Mouse (Mus musculus) kidney, postnatal 0 days (tissue): Measurements from ENCODE around the gene Zbtb11. TPM values are rescaled to one million over a fixed set of nuclear protein-coding genes. Genes with fewer than 3 reads are reported as not detected.

Experiments
- ATAC-seq: fragments of 200-750 bp; cut with Nextera tagmentation; replicated peaks from 2 replicates; pipeline ENCODE4 v1.8.0; 2017; ENCODE audit warnings: low read depth, moderate number of reproducible peaks, moderate TSS enrichment, moderate library complexity; ENCODE audit not compliant: low FRiP score
- DNase-seq: peaks from one replicate; pipeline ENCODE4 v3.0.0-alpha.2; 2016; ENCODE audit warnings: low spot score
- H3K27ac ChIP-seq: fragments of 300-500 bp; sonication (generic); 2 replicates; pipeline ENCODE4 v1.5.1; 2014; ENCODE audit warnings: mild to moderate bottlenecking
- H3K27me3 ChIP-seq: fragments of 300-500 bp; sonication (generic); 2 replicates; pipeline ENCODE4 v1.6.1; 2014; ENCODE audit warnings: low read length, mixed read lengths; ENCODE audit not compliant: insufficient read depth
- H3K36me3 ChIP-seq: fragments of 300-500 bp; sonication (generic); 2 replicates; pipeline ENCODE4 v1.6.1; 2014; ENCODE audit warnings: low read length, mixed read lengths; ENCODE audit not compliant: insufficient read depth
- H3K4me1 ChIP-seq: fragments of 300-500 bp; sonication (generic); replicated peaks from 2 replicates; pipeline ENCODE4 v1.6.1; 2014; ENCODE audit warnings: antibody characterized with exemption, low read length, mixed read lengths; ENCODE audit not compliant: insufficient read depth
- H3K4me2 ChIP-seq: fragments of 300-500 bp; sonication (generic); 2 replicates; pipeline ENCODE4 v1.6.1; 2014; ENCODE audit warnings: mild to moderate bottlenecking, low read length, moderate library complexity, mixed read lengths
- H3K4me3 ChIP-seq: fragments of 300-500 bp; sonication (generic); replicated peaks from 2 replicates; pipeline ENCODE4 v1.5.1; 2014; ENCODE audit warnings: low read depth, low read length
- H3K9ac ChIP-seq: fragments of 300-500 bp; sonication (generic); 2 replicates; pipeline ENCODE4 v1.6.1; 2014; ENCODE audit warnings: low read depth, low read length
- H3K9me3 ChIP-seq: fragments of 300-500 bp; sonication (generic); replicated peaks from 2 replicates; pipeline ENCODE4 v1.6.1; 2016; ENCODE audit warnings: low read length, inconsistent platforms, mixed read lengths
- CTCF ChIP-seq: IDR thresholded peaks from 2 replicates; pipeline ENCODE4 v1.5.1; 2016; ENCODE audit warnings: antibody characterized with exemption, low read depth, mild to moderate bottlenecking, moderate library complexity
- WGBS: fragments of 180-500 bp; shearing (Covaris S2); extraction: QIAGEN DNeasy Blood & Tissue Kit; methylation state at CpG from one replicate; pipeline ENCODE4 v1.1.7; 2014; 5-methylcytosine and 5-hydroxymethylcytosine counted together
- polyA plus RNA-seq: library from polyadenylated mRNA; unstranded; fragments of >200 nt; fragmentation: Nextera tagmentation; extraction: Ambion mirVana; gene quantifications from 2 replicates; pipeline ENCODE4 v1.2.1, GENCODE M21; 2015

Gene Zbtb11
- polyA plus RNA-seq, 1 experiment from 2014 or later = 12.1 TPM

GRCm38 (mm10) chr16:55967221-55967620, 6.5 kb upstream of the Zbtb11 start:
- ATAC-seq (no peak), DNase-seq (no peak)
- no peak overlapping the region for H3K27ac ChIP-seq
- H3K36me3 ChIP-seq = peaks cover 21% of the 10 kb centered on the region
- H3K9me3 ChIP-seq = no peaks in the 10 kb centered on the region
- peak overlapping the region; percentile 95 for H3K9ac ChIP-seq
- no peaks in the 10 kb centered on the region for H3K27me3 ChIP-seq
- peak overlapping the region; percentile 83 for H3K4me2 ChIP-seq
- no peaks in the 10 kb centered on the region for H3K4me1 ChIP-seq
- 8% methylated on average over 1 of the region's 1 CpGs for WGBS
- TF ChIP-seq CTCF = no peak
- H3K4me3 ChIP-seq = peak overlapping the region; percentile 91

- H3K36me3 ChIP-seq = peaks cover 21% of the 10 kb centered on the region
- H3K4me1 ChIP-seq = 0 out of 2 replicates have a peak, but pooled peaks cover 2% of the 10 kb centered on the region
- no peaks in the 10 kb centered on the region for H3K27me3 ChIP-seq
- DNase-seq = peak; percentile 74
- H3K27ac ChIP-seq = no peak overlapping the region
- TF ChIP-seq CTCF = peak; percentile 69
- H3K4me3 ChIP-seq = no peak overlapping the region
- no peaks in the 10 kb centered on the region for H3K9me3 ChIP-seq
- 60% methylated on average over 3 of the region's 3 CpGs for WGBS
- no peak overlapping the region for H3K9ac ChIP-seq
- H3K4me2 ChIP-seq = no peak overlapping the region
- no peak for ATAC-seq
Observed at GRCm38 (mm10) chr16:55969147-55969546, 4.5 kb upstream of the Zbtb11 start.

- 0 out of 2 replicates have a peak, but pooled peaks cover 2% of the 10 kb centered on the region for H3K4me1 ChIP-seq
- ATAC-seq = no peak
Observed at GRCm38 (mm10) chr16:55970416-55970815, 3.3 kb upstream of the Zbtb11 start.

GRCm38 (mm10) chr16:55971735-55972615, 1.7 kb upstream of the Zbtb11 start:
- DNase-seq (no peak), ATAC-seq (no peak)
- 0 out of 2 replicates have a peak, but pooled peaks cover 2% of the 10 kb centered on the region for H3K4me1 ChIP-seq
- H3K9ac ChIP-seq = no peak overlapping the region
- H3K27ac ChIP-seq = no peak overlapping the region
- H3K27me3 ChIP-seq = no peaks in the 10 kb centered on the region
- peaks cover 21% of the 10 kb centered on the region for H3K36me3 ChIP-seq
- no peak overlapping the region for H3K4me2 ChIP-seq
- 0 out of 2 replicates have a peak, but pooled peaks have one; percentile 24 for TF ChIP-seq CTCF
- WGBS = 77% methylated on average over 6 of the region's 6 CpGs
- no peak overlapping the region for H3K4me3 ChIP-seq
- no peaks in the 10 kb centered on the region for H3K9me3 ChIP-seq

More at GRCm38 (mm10) chr16:55970416-55970815, 3.3 kb upstream of the Zbtb11 start:
- WGBS = 93% methylated on average over 5 of the region's 5 CpGs
- no peak overlapping the region for H3K4me3 ChIP-seq
- no peak overlapping the region for H3K27ac ChIP-seq
- H3K36me3 ChIP-seq = peaks cover 21% of the 10 kb centered on the region
- no peak for DNase-seq
- TF ChIP-seq CTCF = no peak
- no peak overlapping the region for H3K4me2 ChIP-seq
- H3K9me3 ChIP-seq = no peaks in the 10 kb centered on the region
- H3K9ac ChIP-seq = no peak overlapping the region
- no peaks in the 10 kb centered on the region for H3K27me3 ChIP-seq

GRCm38 (mm10) chr16:55972626-55973201, 969 bp upstream of the Zbtb11 start:
- Histone ChIP-seq H3K4me2 (peak overlapping the region; percentile 57), H3K27ac (peak overlapping the region; percentile 47; the same call in 1 of the 2 replicates), H3K9ac (peak overlapping the region; percentile 23; the same call in 1 of the 2 replicates), H3K4me1 (0 out of 2 replicates have a peak, but pooled peaks cover 2% of the 10 kb centered on the region), H3K36me3 (peaks cover 21% of the 10 kb centered on the region), H3K9me3 (no peaks in the 10 kb centered on the region), H3K4me3 (peak overlapping the region; percentile 96; the same call in 1 of the 2 replicates), H3K27me3 (no peaks in the 10 kb centered on the region)
- DNase-seq = no peak
- 54% methylated on average over 10 of the region's 10 CpGs for WGBS
- TF ChIP-seq CTCF = no peak
- no peak for ATAC-seq

- TF ChIP-seq CTCF = no peak
- ATAC-seq (peak; percentile 89), DNase-seq (peak; percentile 95)
- peak overlapping the region; percentile 97 for H3K27ac ChIP-seq
- 0 out of 2 replicates have a peak, but pooled peaks cover 2% of the 10 kb centered on the region for H3K4me1 ChIP-seq
- peaks cover 21% of the 10 kb centered on the region for H3K36me3 ChIP-seq
- peak overlapping the region; percentile 86 for H3K4me2 ChIP-seq
- H3K9ac ChIP-seq = peak overlapping the region; percentile 84
- no peaks in the 10 kb centered on the region for H3K9me3 ChIP-seq
- H3K4me3 ChIP-seq = peak overlapping the region; percentile 96
- WGBS = 0% methylated on average over 46 of the region's 55 CpGs
- no peaks in the 10 kb centered on the region for H3K27me3 ChIP-seq
Observed at GRCm38 (mm10) chr16:55974256-55974902, 696 bp downstream of the Zbtb11 start.
